Mouse (Mus musculus) kidney, embryonic 14.5 days (tissue): Measurements from ENCODE around the gene Tbc1d9. TPM values are rescaled to one million over a fixed set of nuclear protein-coding genes. Genes with fewer than 3 reads are reported as not detected.

Experiments
- ATAC-seq: fragments of 200-750 bp; cut with Nextera tagmentation; 2 replicates; pipeline ENCODE4 v1.8.0; 2017; ENCODE audit warnings: moderate number of reproducible peaks, mild to moderate bottlenecking, moderate TSS enrichment, moderate library complexity; ENCODE audit not compliant: low FRiP score, low TSS enrichment
- H3K27ac ChIP-seq: fragments of 300-500 bp; sonication (generic); 2 replicates; pipeline ENCODE4 v1.5.1; 2014; ENCODE audit warnings: low read depth, mild to moderate bottlenecking, low read length, moderate library complexity, mixed read lengths
- H3K27me3 ChIP-seq: fragments of 300-500 bp; sonication (generic); 2 replicates; pipeline ENCODE4 v1.6.1; 2014; ENCODE audit warnings: mild to moderate bottlenecking, low read length; ENCODE audit not compliant: control insufficient read depth, insufficient read depth
- H3K36me3 ChIP-seq: fragments of 300-500 bp; sonication (generic); 2 replicates; pipeline ENCODE4 v1.6.1; 2014; ENCODE audit warnings: low read length, mixed read lengths; ENCODE audit not compliant: control insufficient read depth, insufficient read depth
- H3K4me1 ChIP-seq: fragments of 300-500 bp; sonication (generic); 2 replicates; pipeline ENCODE4 v1.6.1; 2014; ENCODE audit warnings: low read length, mixed read lengths; ENCODE audit not compliant: control insufficient read depth, insufficient read depth
- H3K4me2 ChIP-seq: fragments of 300-500 bp; sonication (generic); replicated peaks from 2 replicates; pipeline ENCODE4 v1.6.1; 2014; ENCODE audit warnings: low read depth, mild to moderate bottlenecking, low read length
- H3K4me3 ChIP-seq: fragments of 300-500 bp; sonication (generic); 2 replicates; pipeline ENCODE4 v1.5.1; 2014; ENCODE audit warnings: mild to moderate bottlenecking, low read length
- H3K9ac ChIP-seq: fragments of 300-500 bp; sonication (generic); 2 replicates; pipeline ENCODE4 v1.6.1; 2014; ENCODE audit warnings: low read depth, mild to moderate bottlenecking, low read length, moderate library complexity
- H3K9me3 ChIP-seq: fragments of 300-500 bp; sonication (generic); 2 replicates; pipeline ENCODE4 v1.6.1; 2016; ENCODE audit warnings: low read length; ENCODE audit not compliant: control insufficient read depth
- WGBS: fragments of 180-500 bp; shearing (Covaris S2); extraction: QIAGEN DNeasy Blood & Tissue Kit; methylation state at CpG from one replicate; pipeline ENCODE4 v1.1.7; 2014; 5-methylcytosine and 5-hydroxymethylcytosine counted together
- polyA plus RNA-seq: library from polyadenylated mRNA; unstranded; fragments of >200 nt; fragmentation: Nextera tagmentation; extraction: Ambion mirVana; gene quantifications from 2 replicates; pipeline ENCODE4 v1.2.1, GENCODE M21; 2014

Tbc1d9 gene
- polyA plus RNA-seq, 1 experiment from 2014 or later = 3.4 TPM

- H3K4me2 ChIP-seq = no peak overlapping the region
- no peaks in the 10 kb centered on the region for H3K27me3 ChIP-seq
- no peaks in the 10 kb centered on the region for H3K4me1 ChIP-seq
- no peak overlapping the region for H3K9ac ChIP-seq
- no peak overlapping the region for H3K4me3 ChIP-seq
- H3K36me3 ChIP-seq = no peaks in the 10 kb centered on the region
- no peak for ATAC-seq
- no peaks in the 10 kb centered on the region for H3K9me3 ChIP-seq
- WGBS = 72% methylated on average over 4 of the region's 4 CpGs
- no peak overlapping the region for H3K27ac ChIP-seq
Observed at GRCm38 (mm10) chr8:83233099-83233498, 67.9 kb downstream of the Tbc1d9 start.

GRCm38 (mm10) chr8:83239341-83239740 is 74.2 kb downstream of the Tbc1d9 start:
- Histone ChIP-seq H3K4me3 (no peak overlapping the region), H3K36me3 (no peaks in the 10 kb centered on the region), H3K9me3 (no peaks in the 10 kb centered on the region), H3K9ac (no peak overlapping the region), H3K27me3 (no peaks in the 10 kb centered on the region), H3K4me2 (no peak overlapping the region), H3K4me1 (no peaks in the 10 kb centered on the region), H3K27ac (no peak overlapping the region)
- no peak for ATAC-seq

GRCm38 (mm10) chr8:83244151-83244550 is 79.0 kb downstream of the Tbc1d9 start:
- no peaks in the 10 kb centered on the region for H3K27me3 ChIP-seq
- no peak overlapping the region for H3K9ac ChIP-seq
- H3K4me3 ChIP-seq = no peak overlapping the region
- no peak overlapping the region for H3K27ac ChIP-seq
- 90% methylated on average over 7 of the region's 7 CpGs for WGBS
- no peak for ATAC-seq
- H3K4me2 ChIP-seq = no peak overlapping the region
- no peaks in the 10 kb centered on the region for H3K4me1 ChIP-seq
- no peaks in the 10 kb centered on the region for H3K9me3 ChIP-seq
- no peaks in the 10 kb centered on the region for H3K36me3 ChIP-seq

DNA sequence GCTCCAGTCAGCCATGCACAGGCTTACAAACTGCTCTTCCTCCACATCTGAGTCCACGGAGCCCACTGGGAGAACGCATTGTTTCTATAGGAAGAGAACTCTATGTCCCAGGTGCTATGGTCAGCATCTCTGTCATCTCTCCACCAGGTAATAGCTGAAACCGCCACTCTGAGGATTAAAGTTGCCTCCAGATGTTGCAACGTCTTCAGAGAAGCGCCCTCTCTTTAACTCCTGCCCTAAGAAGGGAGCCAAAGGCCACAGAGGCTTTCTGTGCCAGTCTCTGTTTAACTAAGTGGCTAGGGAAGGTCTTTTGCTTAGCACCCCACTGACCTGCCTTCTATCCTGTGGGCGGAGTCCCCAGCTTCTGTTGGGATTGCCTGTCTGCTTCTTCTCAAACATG is 85.7 kb downstream of the Tbc1d9 start:
- no peak for ATAC-seq
- Histone ChIP-seq H3K36me3 (no peaks in the 10 kb centered on the region; the same call in 1 of the 2 replicates), H3K4me2 (no peak overlapping the region), H3K4me3 (no peak overlapping the region), H3K9me3 (no peaks in the 10 kb centered on the region), H3K27ac (peak overlapping the region; percentile 69), H3K9ac (no peak overlapping the region), H3K4me1 (no peaks in the 10 kb centered on the region), H3K27me3 (no peaks in the 10 kb centered on the region)
- 81% methylated on average over 6 of the region's 6 CpGs for WGBS

DNA sequence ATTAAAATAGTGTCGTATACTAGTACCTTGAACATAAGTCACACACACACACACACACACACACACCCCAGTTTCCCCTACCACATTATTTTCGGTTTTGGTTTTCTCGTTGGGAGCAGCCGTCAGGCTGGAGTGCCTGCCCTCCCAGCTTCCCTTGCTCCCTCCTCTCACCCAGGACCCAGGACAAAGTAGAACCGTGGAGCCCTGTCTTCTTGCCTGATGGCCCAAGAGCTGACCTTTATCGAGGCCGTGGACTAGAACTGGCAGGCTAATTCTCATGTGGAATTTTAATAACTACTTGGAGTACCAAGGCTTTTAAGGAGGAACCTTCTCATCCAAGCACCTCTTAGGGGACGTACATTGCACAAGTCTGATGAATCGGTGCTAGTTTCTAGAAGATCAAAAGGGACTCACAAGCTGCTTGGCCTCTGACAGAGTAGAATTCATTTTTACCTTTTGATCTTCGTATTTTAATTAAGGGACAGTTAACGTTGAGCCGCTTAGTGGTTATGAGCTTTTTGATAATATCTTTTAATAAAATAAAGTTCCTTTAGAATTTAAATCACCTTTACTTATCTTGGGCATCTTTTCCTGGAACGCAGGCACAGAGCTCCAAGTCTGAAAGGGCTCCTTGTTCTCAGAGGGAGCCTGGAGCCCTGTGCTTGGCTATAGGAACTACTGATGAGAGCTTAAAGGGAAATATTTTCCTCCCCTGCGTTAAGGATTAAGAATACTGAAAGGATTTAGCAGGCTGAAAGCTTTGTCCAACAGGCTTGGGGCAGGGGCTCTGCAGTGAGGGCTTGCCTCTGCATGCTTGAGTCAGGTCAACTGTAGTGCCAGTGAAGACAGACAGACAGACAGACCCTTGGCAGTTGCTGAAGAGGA is 86.5 kb downstream of the Tbc1d9 start:
- H3K27ac ChIP-seq = peak overlapping the region; percentile 69; the same call in 1 of the 2 replicates
- H3K9me3 ChIP-seq = no peaks in the 10 kb centered on the region
- no peak overlapping the region for H3K9ac ChIP-seq
- H3K27me3 ChIP-seq = no peaks in the 10 kb centered on the region
- no peaks in the 10 kb centered on the region for H3K4me1 ChIP-seq
- peak; percentile 69; the same call in 1 of the 2 replicates for ATAC-seq
- WGBS = 69% methylated on average over 14 of the region's 14 CpGs
- H3K4me2 ChIP-seq = no peak overlapping the region
- H3K36me3 ChIP-seq = no peaks in the 10 kb centered on the region; the same call in 1 of the 2 replicates
- H3K4me3 ChIP-seq = no peak overlapping the region

DNA sequence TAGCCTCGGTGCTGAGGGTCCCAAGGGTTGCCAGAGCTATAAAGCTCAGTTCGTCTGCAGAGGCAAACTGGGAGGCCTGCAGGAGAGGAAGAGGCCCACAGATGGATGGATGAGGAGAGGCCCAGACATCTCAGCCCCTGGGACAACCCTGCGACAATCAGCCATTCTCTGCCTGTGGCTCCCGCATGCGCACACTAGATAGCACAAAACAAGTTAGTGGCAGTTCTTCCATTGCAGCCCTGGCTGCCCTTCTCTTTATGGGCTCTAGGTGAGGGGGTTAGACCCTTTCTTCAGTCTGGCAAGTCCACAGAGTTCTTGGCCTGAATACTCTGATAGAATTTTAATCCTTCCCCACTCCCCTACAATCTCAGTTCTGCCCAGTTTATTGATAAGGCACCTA is 87.6 kb downstream of the Tbc1d9 start:
- Histone ChIP-seq H3K4me1 (no peaks in the 10 kb centered on the region), H3K9me3 (no peaks in the 10 kb centered on the region), H3K27me3 (no peaks in the 10 kb centered on the region), H3K9ac (no peak overlapping the region), H3K36me3 (no peaks in the 10 kb centered on the region; the same call in 1 of the 2 replicates), H3K4me3 (no peak overlapping the region), H3K27ac (peak overlapping the region; percentile 43; the same call in 1 of the 2 replicates), H3K4me2 (no peak overlapping the region)
- no peak for ATAC-seq
- 78% methylated on average over 5 of the region's 5 CpGs for WGBS

DNA sequence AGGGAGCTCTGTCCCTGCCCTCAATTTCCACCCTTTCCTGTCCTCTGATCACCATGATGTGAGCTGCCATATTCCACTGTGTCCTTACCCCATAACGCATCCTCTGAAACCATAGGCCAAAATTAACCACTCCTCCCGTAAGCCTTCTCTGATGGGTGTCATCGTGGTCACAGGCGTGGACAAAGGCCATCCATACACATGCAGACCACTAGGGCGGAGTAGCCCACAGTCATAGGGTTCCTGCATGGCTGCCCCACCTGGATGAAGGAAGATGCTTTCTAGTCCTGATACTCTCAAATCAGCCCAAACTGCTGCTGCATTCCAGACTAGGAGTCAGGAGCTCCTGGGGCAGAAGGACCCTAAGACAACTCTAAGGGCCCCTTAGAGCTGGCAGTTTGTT is 92.5 kb downstream of the Tbc1d9 start:
- Histone ChIP-seq H3K4me3 (no peak overlapping the region), H3K4me1 (no peaks in the 10 kb centered on the region), H3K9me3 (no peaks in the 10 kb centered on the region), H3K4me2 (no peak overlapping the region), H3K9ac (no peak overlapping the region), H3K27me3 (no peaks in the 10 kb centered on the region), H3K27ac (no peak overlapping the region), H3K36me3 (no peaks in the 10 kb centered on the region; the same call in 1 of the 2 replicates)
- 90% methylated on average over 5 of the region's 5 CpGs for WGBS
- ATAC-seq = no peak

DNA sequence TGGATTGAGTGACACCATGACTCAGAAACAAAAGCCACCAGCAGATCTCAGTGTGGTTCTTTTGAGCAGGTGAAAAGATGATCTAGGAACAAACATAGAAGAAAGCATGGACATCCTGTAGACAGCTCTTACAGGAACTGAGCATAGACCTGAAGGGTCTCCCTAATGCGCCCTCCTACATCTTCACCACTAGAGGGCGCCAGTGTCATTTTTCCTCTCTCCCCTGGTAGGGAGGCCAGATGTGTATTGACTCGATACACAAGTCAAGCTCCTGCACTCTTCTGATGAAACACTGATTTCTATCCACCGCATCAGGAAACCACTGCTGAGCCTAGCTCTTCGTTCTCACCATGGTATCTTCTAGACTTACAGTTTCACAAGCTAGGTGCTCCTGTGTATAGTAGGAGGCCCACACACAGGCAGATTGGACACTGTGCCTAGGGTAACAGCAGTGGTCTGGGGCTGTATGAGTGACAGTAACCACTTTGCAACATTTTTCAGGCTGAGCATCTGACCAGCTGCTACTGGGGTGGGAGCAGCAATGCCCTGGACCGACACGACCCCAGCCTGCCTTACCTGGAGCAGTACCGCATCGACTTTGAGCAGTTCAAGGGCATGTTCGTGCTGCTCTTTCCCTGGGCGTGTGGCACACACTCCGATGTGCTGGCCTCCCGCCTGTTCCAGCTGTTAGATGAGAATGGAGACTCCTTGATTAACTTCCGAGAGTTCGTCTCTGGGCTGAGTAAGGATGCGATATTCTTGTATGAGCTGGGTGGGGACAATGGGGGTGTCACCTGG is 95.5 kb downstream of the Tbc1d9 start:
- ATAC-seq = peak; percentile 90
- no peaks in the 10 kb centered on the region; the same call in 1 of the 2 replicates for H3K36me3 ChIP-seq
- H3K4me3 ChIP-seq = no peak overlapping the region
- no peak overlapping the region for H3K9ac ChIP-seq
- no peak overlapping the region for H3K27ac ChIP-seq
- WGBS = 75% methylated on average over 16 of the region's 16 CpGs
- H3K27me3 ChIP-seq = no peaks in the 10 kb centered on the region
- no peaks in the 10 kb centered on the region for H3K4me1 ChIP-seq
- H3K9me3 ChIP-seq = no peaks in the 10 kb centered on the region
- no peak overlapping the region for H3K4me2 ChIP-seq

DNA sequence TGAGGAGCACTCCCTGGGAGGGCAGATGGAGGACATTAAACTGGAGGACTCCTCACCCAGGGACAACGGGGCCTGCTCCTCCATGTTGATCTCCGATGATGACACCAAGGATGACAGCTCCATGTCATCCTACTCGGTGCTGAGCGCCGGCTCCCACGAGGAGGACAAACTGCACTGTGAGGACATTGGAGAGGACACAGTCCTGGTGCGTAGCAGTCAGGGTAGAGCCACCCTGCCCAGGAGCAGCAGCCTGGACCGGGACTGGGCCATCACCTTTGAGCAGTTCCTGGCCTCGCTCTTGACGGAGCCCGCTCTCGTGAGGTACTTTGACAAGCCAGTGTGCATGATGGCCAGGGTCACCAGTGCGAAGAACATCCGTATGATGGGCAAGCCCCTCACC is 106.0 kb downstream of the Tbc1d9 start:
- ATAC-seq = no peak
- H3K4me1 ChIP-seq = no peaks in the 10 kb centered on the region

More for the DNA sequence above, 106.0 kb downstream of the Tbc1d9 start:
- Histone ChIP-seq H3K9me3 (no peaks in the 10 kb centered on the region), H3K4me3 (no peak overlapping the region), H3K36me3 (no peaks in the 10 kb centered on the region), H3K27ac (no peak overlapping the region), H3K4me2 (no peak overlapping the region), H3K27me3 (no peaks in the 10 kb centered on the region), H3K9ac (no peak overlapping the region)
- WGBS = 90% methylated on average over 14 of the region's 14 CpGs
